Mouse (Mus musculus) Patski (cell line): Measurements from ENCODE around the gene Far1. TPM values are rescaled to one million over a fixed set of nuclear protein-coding genes. Genes with fewer than 3 reads are reported as not detected.

ENCODE experiments used
- ATAC-seq: fragments of 100-300 bp; one replicate; pipeline ENCODE4 v1.8.0; 2021
- CTCF ChIA-PET: fragments of 350-600 bp; sonication (Branson Sonifier 250); formaldehyde crosslinking; loops from one replicate; lab custom pipeline; 2022; ENCODE audit warnings: inconsistent platforms; lab: Charles Lee
- POLR2A ChIA-PET: fragments of 350-600 bp; sonication (Branson Sonifier 250); formaldehyde crosslinking; loops from one replicate; lab custom pipeline; 2022; ENCODE audit warnings: antibody characterized with exemption, inconsistent platforms; lab: Charles Lee
- DNase-seq: peaks from one replicate; pipeline ENCODE4 v3.0.0-alpha.2; 2011; ENCODE audit warnings: low read depth, low spot score
- H3K27me3 ChIP-seq: fragments of 371-371 bp; one replicate; pipeline ENCODE4 v1.5.1; 2021
- CTCF ChIP-seq: fragments of 100-300 bp; IDR thresholded peaks from one replicate; pipeline ENCODE4 v1.5.1; 2021
- in situ Hi-C: fragments of 300-500 bp; cut with MboI; formaldehyde crosslinking; loops from 3 replicates; pipeline ENCODE4 v1.11.1; 2018; ENCODE audit warnings: low pct_unique_long_range_greater_than_20kb, mixed read lengths
- polyA plus RNA-seq: library from polyadenylated mRNA; unstranded; gene quantifications from one replicate; pipeline ENCODE4 v1.2.3, GENCODE M21; 2021

Gene Far1
- polyA plus RNA-seq, 1 experiment from 2014 or later, result 70.1 TPM

DNA sequence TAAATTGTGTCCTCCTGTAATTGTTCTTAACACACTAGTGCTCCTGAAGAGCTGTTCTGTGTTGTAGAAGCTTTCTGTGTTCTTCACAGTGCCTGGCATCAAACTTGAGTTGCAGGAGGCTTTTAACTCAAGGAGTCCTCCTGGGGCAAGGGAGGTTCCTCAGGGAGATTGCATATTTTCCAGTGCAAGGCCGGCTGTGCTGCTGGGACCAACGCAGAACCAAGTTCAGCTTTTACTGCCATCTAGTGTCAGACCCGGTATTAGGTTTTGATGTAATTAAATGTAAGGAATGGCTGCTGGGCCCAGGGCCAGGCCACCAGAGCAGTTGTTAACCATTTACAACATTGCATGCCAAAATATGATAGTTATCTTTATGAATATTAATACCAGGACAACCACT is 80.7 kb downstream of the Far1 start:
- POLR2A ChIA-PET, result interaction anchor here (0.6 to 1.1 kb wide), 2 partner anchors 75 to 384 kb away, joined by 3 read pairs; no protein-coding TSS in a partner anchor
- TF ChIP-seq CTCF, result peak; percentile 88
- CTCF ChIA-PET, result interaction anchor here (0.6 to 3.8 kb wide), 20 partner anchors 13 to 404 kb away, joined by 3 to 21 read pairs (median 3); partner anchors contain the start of gene Btbd10
- ATAC-seq (peak; percentile 48), DNase-seq (no peak)
- in situ Hi-C loops, result loop anchor here (10.0 to 25.0 kb wide), 2 partner anchors 160 to 457 kb away; no protein-coding TSS in a partner anchor
- H3K27me3 ChIP-seq, result no peaks in the 10 kb centered on the region

DNA sequence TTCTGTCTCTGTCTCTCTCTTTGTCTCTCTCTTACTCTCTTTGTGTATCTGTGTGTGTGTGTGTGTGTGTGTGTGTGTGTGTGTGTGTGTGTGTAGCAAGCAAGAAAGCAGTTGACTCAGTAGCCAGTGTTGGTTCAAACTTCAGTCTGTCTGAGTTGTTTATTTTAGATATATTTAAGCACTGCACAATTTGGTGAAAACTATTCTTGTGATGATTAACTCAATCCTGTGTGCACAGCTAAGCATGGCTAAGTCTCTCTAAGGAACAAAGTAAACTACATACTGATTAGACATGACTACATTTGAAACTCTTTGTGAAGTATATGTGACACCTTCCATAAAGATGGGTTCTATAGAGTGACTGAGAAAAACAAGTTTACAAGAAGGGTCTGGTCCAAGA is 83.6 kb downstream of the Far1 start:
- ChIA-PET CTCF (no interaction called here), POLR2A (no interaction called here)
- DNase-seq (no peak), ATAC-seq (no peak)
- no peaks in the 10 kb centered on the region for H3K27me3 ChIP-seq
- TF ChIP-seq CTCF, result no peak
- in situ Hi-C loops, result loop anchor here (5.0 to 25.0 kb wide), 4 partner anchors 162 to 460 kb away; no protein-coding TSS in a partner anchor

DNA sequence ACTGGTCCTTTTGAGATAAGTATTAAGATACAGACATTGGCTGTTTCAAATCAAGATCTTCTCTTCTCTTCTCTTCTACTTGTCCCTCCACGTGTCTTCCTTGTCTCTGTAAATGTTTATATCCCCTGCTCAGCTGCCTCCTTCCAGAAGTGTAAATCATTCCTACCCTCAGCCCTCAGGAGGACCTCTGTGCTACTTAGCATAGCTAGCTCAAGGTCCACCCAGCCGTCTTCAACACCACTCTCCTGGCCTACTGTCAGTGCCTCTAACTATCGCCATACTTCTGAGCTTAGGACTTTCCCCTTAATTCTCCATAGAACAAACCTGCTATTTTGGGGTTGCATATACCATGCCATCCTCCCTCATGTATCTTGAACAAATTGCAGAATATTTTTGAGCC is 88.2 kb downstream of the Far1 start:
- no peak for TF ChIP-seq CTCF
- POLR2A ChIA-PET, result no interaction called here
- CTCF ChIA-PET, result interaction anchor here (1.5 kb wide), 1 partner anchor 10 kb away, joined by 4 read pairs; no protein-coding TSS in a partner anchor
- no peaks in the 10 kb centered on the region for H3K27me3 ChIP-seq
- DNase-seq, result no peak
- ATAC-seq, result no peak
- in situ Hi-C loops, result no loop called here

DNA sequence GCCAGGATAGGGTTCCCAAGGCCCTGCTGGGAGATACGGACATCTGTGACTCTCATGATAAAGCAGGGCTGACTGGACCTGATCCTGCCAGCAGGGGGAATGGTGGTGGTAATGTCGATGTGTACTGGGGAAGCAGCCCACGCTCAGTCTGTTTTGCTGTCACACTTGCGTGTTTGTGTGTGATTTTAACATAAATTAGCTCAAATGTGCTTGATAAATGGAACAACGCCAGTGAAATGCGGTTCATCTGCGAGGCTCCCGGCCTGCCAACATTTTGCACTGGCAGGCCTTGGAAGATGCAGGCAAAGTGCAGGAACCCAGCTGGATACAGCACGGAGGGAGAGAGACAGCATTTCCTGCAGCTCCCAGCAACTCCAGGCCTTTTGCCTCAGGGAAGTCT is 94.3 kb downstream of the Far1 start:
- ATAC-seq, result no peak
- TF ChIP-seq CTCF, result no peak
- ChIA-PET CTCF (interaction anchor here (1.2 kb wide), 1 partner anchor 18 kb away, joined by 3 read pairs; no protein-coding TSS in a partner anchor), POLR2A (no interaction called here)
- no peak for DNase-seq
- in situ Hi-C loops, result no loop called here
- H3K27me3 ChIP-seq, result no peaks in the 10 kb centered on the region

DNA sequence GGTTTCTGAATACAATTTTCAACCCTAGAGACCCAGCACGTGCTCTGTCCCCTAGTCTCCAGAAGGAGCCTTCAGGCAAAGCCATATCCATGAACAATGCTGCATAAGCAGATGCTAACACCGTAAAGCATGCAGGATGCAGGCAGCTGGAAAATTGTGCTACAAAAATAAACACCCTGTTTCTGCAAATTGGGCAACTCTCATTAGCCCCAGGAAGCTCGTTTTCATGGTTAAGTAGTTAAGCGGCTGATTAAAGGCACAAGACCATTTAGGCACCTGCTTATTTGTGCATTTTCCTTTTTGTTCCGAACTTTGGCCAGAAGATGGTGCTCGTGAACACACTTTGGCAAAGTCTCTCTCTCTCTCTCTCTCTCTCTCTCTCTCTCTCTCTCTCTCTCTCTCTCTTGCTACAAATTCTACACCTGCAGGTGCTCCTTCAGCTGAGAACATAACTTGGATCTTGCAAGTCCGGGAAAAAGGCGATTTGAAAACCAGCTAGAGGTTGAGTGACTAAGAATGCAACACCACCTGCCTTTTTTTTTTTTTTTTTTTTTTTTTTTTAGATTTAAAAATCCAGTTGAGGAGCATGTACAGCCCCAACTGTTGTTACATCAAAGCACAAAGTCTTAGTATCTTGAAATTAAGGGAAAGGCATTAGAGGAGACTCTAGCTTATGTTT is 95.5 kb downstream of the Far1 start:
- ATAC-seq (no peak), DNase-seq (no peak)
- TF ChIP-seq CTCF, result peak; percentile 77
- in situ Hi-C loops, result no loop called here
- ChIA-PET CTCF (interaction anchor here (0.7 to 1.2 kb wide), 14 partner anchors 8 to 401 kb away, joined by 3 to 6 read pairs (median 3); no protein-coding TSS in a partner anchor), POLR2A (interaction anchor here (0.6 to 0.7 kb wide), 2 partner anchors 136 to 144 kb away, joined by 3 read pairs; no protein-coding TSS in a partner anchor)
- no peaks in the 10 kb centered on the region for H3K27me3 ChIP-seq

DNA sequence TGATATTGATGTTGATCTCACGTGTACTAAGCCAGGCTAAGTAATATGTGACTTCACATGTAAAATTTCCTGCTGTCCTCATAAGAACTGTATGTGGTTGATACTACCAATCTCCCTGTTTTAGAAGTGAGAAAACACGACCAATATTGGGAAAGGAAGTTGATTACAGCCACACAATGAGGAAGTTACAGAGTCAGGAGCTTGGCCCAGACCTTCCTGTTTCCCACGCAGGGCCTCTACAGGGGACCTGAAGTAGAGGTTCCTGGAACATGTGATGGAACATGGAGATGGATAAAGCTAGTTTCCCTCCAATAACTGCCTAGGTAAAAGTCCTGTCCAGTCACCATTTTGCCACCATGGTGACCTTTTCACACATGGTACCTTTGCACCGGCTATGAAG is 99.0 kb downstream of the Far1 start:
- peaks cover 4% of the 10 kb centered on the region for H3K27me3 ChIP-seq
- in situ Hi-C loops, result no loop called here
- DNase-seq (no peak), ATAC-seq (no peak)
- no peak for TF ChIP-seq CTCF
- ChIA-PET CTCF (no interaction called here), POLR2A (no interaction called here)

DNA sequence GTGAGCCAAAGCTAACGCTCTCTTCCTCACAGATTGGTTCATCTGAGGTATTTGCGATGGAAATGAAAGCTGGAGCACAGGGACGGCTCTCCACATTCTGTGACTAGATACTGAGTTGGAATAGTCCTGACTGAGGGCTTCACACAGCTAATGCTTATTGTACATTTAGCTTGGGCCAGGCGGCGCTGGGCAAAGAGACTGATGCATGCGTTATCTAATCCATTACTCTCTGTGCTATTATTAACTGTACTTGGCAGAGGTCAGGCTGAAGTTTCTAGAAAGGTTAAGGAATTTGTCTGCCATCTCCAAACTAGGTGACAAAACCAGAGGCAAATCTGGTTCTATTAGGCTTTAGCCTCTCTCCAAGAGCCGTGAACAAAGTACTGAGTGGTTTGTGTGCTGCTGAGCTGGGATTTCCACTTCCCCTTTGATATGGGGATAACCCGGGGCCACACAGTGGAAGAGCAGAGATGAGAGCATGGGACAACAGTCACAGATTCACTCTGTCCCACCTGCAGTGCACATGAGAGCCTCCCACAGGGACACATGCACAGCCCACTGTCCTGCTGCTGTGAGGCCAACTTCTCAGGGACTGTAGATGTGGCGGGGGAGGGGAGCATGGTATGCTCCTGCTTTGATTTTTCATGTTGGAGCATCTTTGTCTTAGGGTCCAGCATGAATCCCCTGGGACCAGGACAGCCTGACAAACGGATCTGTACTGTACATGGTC is 100.7 kb downstream of the Far1 start:
- POLR2A ChIA-PET, result interaction anchor here (0.6 kb wide), 1 partner anchor 81 kb away, joined by 3 read pairs; no protein-coding TSS in a partner anchor
- no peak for DNase-seq
- peaks cover 4% of the 10 kb centered on the region for H3K27me3 ChIP-seq
- no peak for ATAC-seq
- no peak for TF ChIP-seq CTCF
- in situ Hi-C loops, result no loop called here
- CTCF ChIA-PET, result interaction anchor here (0.9 kb wide), 1 partner anchor 12 kb away, joined by 3 read pairs; no protein-coding TSS in a partner anchor

DNA sequence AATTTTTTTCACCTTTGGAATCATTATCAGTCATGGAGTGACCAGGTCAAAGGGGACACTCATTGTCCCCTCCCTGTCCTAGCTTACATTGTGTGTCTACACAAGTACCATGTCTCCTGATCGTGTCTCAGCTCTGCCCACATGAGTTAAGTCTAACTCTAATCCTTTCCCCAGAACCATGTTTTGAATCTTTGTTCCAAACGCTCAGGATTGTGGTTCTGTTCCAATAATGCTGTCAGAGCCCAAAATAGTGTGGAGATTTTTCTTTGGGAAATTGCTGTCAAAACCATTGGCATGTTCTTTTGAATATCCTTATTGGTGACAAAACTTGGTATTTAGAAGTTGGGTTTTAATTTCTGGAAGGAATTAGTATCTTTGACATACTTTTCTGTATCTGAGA is 105.5 kb downstream of the Far1 start:
- in situ Hi-C loops, result no loop called here
- H3K27me3 ChIP-seq, result peaks cover 7% of the 10 kb centered on the region
- ChIA-PET CTCF (interaction anchor here (1.2 kb wide), 1 partner anchor 21 kb away, joined by 3 read pairs; no protein-coding TSS in a partner anchor), POLR2A (no interaction called here)
- TF ChIP-seq CTCF, result no peak
- DNase-seq (no peak), ATAC-seq (no peak)

DNA sequence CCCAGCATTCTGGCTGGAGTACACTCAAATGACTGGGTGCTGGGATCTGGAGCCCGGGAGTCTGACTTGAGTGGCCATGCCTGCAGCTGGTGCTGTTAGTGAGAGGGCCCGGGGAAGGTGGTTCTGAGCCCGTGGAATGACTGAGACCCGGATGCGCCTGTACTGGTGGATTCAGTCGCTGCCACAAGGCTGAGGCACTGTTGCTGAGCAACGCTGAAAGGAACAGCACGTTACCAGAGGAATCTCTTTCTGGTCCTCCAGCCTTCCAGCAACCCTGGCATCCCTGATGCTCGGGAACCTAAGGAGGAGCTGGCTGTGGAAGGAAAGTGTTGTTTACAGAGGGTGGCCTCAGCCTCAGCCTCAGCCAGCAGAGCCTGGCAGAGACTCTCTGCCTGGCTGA is 106.1 kb downstream of the Far1 start:
- in situ Hi-C loops, result no loop called here
- ATAC-seq (no peak), DNase-seq (no peak)
- TF ChIP-seq CTCF, result no peak
- ChIA-PET POLR2A (no interaction called here), CTCF (no interaction called here)
- peaks cover 7% of the 10 kb centered on the region for H3K27me3 ChIP-seq

Other genes with a start within 250 kb of the Far1 start
- gene Btbd10, start 144.4 kb upstream of the Far1 start, polyA plus RNA-seq, result 27.7 TPM
- gene Pth, start 125.3 kb upstream of the Far1 start, polyA plus RNA-seq, result not detected